Mouse (Mus musculus) gastrocnemius, postnatal 4 days (tissue): Measurements from ENCODE around the gene Enpp3. TPM values are rescaled to one million over a fixed set of nuclear protein-coding genes. Genes with fewer than 3 reads are reported as not detected.

Experiments used
- DNase-seq, 2 experiments: peaks; one replicate each; pipeline ENCODE4 v3.0.0; 2021 to 2022; ENCODE audit warnings: low spot score in 2 of 2, mixed read lengths in 2 of 2
- total RNA-seq, 2 experiments: library from RNA; stranded (reverse); gene quantifications; 2 replicates each; pipeline ENCODE4 v1.2.3; 2021

The Enpp3 gene
- total RNA-seq, 2 experiments from 2014 or later: 9.8 to 11.0 TPM

DNA sequence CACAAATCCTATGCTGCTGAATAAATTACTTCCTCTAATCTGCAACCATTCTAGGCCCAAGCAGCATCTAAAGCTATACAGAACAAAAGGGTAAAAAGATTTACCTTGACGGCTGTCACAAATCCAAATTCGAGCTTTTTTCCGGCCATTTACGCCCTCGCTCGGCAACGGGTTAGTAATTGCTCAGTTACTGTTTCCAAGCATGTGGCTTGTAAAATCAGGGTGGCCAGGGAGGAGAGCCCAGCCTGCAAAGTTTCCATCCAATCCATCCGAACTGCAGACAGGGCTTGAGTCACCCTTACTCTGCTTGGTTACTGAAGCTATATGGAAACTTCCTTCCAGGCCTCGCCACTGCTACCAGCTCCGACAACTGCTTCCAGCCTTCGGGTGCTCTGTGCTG is 74.9 kb downstream of the Enpp3 start:
- no peak for DNase-seq

GRCm38 (mm10) chr10:24766061-24766460 is 76.6 kb downstream of the Enpp3 start:
- no peak for DNase-seq

DNA sequence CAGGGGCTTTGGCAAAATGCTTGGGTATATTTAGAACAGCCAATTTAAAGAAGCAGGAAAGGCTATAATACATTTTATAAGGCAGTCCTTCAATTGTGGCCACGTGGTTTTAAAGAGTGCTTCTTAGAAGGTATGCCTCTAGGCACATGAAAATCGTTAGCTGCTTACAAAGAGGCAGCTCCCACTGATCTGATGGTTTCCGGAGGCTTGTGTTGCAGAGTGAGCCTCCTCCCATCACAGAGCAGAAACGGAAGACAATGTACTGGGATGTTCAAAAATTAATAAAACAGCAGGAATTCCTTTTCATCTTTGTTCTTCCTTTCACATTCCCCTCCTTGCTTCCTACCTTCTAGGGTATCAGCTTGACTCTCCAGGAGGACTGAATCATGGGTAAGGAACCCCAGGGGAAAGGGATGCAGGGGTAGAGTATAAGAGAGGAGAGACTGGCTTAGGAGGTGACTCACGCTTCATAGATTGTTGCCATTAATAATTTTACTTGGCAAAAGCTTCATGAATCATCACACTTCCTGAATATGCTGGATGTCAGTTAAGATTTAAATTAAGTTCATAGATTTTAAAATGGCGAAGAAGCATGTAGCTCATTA is 77.4 kb downstream of the Enpp3 start:
- no peak for DNase-seq

DNA sequence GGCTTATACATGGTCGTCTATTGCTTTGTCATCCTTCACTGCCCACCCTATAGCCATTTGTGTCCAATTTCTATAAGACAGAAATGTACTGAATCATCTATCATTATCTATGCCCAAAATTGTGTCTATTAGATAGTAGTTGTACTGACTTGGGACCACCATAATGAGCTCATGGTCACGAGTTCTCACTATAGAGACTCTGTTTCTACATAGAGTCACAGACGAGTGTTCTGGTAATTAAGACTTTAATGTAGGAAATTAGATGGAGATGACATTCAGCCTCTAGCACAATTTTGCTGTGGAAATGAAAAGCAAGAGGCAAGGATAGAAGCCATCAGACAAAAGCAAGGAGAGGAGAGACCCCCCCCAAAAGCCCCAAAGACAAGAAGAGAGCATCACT is 78.0 kb downstream of the Enpp3 start:
- no peak for DNase-seq

DNA sequence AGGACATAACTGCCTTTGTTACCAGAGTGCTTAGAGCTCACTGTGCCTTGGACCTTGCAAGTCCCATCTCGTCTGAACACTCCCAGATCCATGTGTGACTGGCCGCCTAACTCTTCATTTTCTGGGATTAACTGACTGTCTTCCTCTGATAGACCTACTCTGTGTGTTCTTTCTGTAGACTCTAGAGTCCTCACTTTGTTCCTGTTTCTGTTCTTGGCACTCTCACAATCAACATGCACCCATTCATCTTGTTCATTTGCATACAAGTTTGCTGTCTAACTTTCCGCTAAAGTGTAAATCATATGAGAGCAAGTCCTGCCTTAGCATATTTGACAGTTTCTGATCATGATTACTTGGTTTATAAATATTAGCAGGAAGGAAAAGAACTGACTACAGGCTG is 79.4 kb downstream of the Enpp3 start:
- no peak for DNase-seq

DNA sequence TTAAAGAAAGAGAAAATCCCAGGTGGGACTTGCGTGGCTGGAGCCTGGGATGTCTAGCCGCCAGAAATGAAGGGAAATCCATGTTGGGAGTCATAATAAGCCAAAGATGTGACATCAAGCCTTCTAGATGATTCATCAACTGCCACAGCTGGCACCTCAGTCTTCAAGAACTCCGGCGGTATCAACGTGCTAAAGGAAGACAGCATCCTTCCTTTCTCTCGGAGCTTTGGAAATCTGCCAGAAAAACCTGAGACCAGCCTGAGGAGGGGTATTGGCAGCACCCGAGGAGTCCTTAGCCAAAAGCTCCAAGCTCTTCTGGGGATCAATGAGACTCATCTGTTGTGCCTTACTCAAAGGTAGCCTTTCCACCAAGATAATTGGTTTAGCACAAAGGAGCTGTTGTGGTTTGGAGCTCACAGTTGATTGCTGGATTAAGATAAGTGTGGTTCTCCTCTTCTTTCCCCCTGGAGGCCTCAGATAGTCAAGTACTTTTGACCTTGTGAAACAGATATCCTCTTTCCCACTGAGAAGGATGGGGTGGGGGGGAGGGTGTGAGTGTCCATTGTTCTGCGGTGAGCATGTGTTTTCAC is 84.2 kb downstream of the Enpp3 start:
- DNase-seq: no peak

GRCm38 (mm10) chr10:24754874-24755540 is 87.6 kb downstream of the Enpp3 start:
- DNase-seq: no peak

DNA sequence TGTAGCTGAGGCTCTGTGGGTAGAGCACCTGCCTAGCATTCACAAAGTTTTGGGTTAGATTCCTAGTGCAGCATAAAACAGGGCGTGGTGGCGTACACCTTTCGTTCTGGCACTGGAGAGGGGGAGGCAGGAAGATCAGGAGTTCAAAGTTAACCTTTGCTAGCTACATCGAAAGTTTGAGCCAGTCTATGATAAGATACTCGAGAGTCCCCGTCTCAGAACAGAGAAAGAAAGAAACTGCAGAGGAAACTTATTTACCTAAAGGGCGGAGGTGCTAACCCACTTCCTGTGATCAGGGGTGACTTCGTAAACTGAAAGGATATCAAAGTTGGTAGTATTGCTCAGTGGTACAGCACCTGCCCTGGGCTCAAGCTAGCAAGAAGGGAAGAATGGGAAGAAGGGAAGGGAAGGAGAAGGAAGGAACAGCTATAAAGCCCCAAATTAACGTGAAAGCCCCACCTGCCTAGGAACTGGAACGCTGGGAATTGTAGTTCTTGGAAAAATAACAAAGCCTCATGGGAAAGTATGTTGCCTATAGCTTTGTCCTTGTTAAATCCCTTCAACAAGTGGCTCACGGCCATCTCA is 88.3 kb downstream of the Enpp3 start:
- DNase-seq: no peak

GRCm38 (mm10) chr10:24753536-24754250 is 88.9 kb downstream of the Enpp3 start:
- no peak for DNase-seq

- no peak for DNase-seq
Measured at GRCm38 (mm10) chr10:24742950-24743487, 99.6 kb downstream of the Enpp3 start.

DNA sequence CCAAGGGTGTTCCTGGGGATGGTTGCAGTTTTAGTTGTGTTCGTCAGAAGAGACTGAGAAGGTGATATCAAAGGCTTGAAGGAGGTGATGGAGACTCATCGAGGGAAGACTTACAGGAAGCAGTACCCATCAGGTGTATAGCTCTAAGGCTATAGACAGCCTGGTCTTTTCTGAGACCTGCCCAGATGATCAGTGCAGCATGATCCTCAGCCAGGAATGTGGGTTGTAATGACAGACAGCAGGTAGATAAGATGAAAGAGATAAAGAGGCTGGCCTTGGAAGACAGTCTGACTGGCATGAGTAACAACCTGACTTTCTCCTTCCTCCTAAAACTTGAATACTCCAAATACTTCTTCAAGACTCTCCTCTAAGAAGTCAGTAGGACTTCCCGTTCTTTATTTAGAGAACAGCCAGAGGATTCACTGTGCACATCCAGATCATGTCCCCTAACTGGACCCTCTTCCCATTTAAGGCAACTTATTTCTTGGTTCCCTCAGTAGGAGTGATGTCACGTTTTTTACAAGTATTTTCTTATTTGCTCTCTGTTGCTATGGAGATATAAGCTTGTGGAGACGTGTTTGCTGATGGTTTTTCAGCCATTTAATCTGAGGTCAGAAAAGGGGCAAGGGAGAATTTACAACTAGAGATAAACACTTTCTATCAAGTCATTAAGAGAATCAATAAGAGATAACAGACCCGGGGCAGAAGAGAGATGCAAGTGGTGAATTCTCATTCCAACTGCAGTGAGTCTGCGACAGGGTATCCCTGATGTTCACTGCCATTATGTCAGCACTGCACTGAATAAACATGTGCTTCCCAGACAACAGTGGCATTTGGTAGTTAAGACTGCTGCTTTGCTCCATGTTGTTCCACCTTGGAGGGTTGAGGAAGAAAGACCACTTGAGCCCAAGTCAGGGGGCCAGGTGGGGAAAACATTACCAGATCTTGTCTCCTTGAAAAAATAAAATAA is 101.1 kb downstream of the Enpp3 start:
- DNase-seq: no peak

DNA sequence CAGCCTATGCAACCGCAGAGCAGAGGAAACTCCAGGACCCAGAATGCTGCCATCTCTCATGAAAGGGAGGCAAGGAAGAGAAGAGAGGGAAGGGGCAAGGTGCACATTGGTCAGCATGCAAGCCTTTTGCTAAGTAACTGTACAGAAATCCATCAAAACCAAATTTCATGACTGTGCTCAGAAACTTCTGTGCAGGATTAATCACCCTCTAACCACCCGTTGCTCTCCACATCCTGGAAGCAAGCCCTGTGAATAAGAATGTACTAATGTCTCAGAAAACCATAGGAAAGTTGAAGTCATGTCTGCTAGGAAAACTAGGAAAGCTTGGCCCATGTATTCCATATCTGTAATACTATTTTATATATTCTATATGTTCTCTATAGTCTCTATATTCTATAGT is 103.5 kb downstream of the Enpp3 start:
- no peak for DNase-seq

DNA sequence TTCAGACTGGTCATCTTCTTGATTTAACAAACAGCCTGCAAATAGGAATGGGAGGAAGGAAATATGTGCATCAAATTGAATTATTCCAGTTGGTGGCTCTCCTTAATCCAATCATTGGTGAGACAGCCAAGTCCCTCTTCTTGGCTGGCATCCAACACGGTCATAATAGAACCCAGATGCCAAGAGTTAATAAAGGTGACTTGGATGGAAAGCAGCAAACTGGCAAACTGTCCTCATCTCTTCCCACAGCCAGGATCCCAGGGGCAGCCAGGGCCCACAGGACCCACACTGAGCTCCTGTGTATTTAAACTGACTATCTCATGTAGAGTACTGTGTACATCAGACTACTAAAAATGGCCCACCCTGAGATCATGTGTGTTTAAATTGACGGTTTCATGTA is 104.2 kb downstream of the Enpp3 start:
- no peak for DNase-seq

DNA sequence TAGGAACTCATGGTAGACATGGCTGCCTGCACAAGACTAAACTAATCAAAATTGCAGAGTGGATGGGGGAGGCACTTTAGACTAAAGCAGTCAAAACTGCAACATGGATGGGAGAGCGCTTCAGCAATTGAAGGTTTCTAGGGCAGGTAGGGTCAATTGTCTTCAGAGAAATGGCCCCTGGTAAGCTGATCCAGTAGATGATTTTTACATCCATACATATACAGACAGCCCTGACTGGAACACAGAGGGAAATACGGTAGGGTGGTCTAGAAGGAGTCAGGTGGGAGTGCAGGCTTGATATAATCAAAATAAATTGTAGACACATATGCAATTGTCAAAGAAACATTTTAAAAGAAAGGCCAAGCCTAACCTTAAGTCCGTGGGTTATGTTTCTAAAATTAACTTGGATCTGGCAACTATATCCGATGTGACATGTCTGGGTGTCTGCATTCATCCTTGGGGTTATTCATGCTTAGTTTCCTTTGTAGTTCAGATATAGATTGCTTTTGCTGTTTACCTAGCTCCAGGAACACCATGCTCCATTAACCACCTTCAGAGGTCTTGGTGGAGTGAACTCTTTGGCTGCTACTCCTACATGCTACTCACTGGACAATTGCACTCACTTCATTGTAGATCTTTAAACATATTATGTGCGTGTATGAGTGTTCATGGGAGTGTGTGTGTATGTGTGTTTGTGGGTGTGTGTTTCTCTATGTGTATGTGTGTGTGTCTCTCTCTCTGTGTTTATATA is 107.4 kb downstream of the Enpp3 start:
- no peak for DNase-seq

- no peak for DNase-seq
Measured at GRCm38 (mm10) chr10:24727478-24727877, 115.1 kb downstream of the Enpp3 start.

DNA sequence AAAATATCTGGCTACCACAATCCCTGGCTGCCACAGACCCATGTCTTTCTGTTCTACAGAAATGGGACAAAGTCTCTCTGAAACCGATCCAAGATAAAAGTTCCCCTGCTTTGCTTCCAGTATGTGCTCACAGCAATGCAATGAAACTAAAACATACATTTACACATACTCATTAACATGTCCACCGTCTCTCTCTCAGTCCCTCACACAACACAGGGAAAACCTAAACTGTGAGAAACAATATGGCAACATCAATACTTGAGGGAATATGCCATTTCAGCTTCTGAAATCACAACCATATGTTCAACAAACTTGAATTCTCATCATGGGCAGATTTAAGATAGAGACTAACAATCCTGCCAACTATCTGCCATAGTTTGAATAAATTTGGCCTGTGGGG is 117.4 kb downstream of the Enpp3 start:
- no peak for DNase-seq
